Mouse (Mus musculus): ENCODE measurements around the gene Ankfn1. TPM values are rescaled to one million over a fixed set of nuclear protein-coding genes. Genes with fewer than 3 reads are reported as not detected.

Gene Ankfn1
- polyA plus RNA-seq (2014; fragmentation: Nextera tagmentation; extraction: Ambion mirVana): 0.39 TPM in 2 replicates

- no peak for ATAC-seq (ENCODE audit: insufficient number of reproducible peaks, insufficient read depth, low FRiP score, low read depth)
- Histone ChIP-seq H3K9me3 (ENCODE audit: control insufficient read depth, low read depth, low read length) (no peaks in the 10 kb centered on the region), H3K4me1 (ENCODE audit: control insufficient read depth, insufficient read depth, low read length) (0 out of 2 replicates have a peak, but pooled peaks cover 3% of the 10 kb centered on the region), H3K9ac (replicated peaks; ENCODE audit: low read depth, low read length) (no peak within 1 kb of the TSS), H3K27me3 (ENCODE audit: control insufficient read depth, insufficient read depth, low read length) (no peaks in the 10 kb centered on the region), H3K4me2 (replicated peaks; ENCODE audit: low read depth, low read length) (no peak within 1 kb of the TSS), H3K27ac (ENCODE audit: low read length) (no peak within 1 kb of the TSS), H3K4me3 (ENCODE audit: low read depth, low read length) (no peak within 1 kb of the TSS), H3K36me3 (ENCODE audit: control insufficient read depth, insufficient read depth, low read length) (no peaks in the 10 kb centered on the region)
- 19% methylated on average over 7 of the region's 7 CpGs for WGBS
These were observed at the start of gene Ankfn1 for GRCm38 (mm10) chr11:89777431-89777830. TSS of gene Ankfn1 (minus strand) at chr11:89777653.

DNA sequence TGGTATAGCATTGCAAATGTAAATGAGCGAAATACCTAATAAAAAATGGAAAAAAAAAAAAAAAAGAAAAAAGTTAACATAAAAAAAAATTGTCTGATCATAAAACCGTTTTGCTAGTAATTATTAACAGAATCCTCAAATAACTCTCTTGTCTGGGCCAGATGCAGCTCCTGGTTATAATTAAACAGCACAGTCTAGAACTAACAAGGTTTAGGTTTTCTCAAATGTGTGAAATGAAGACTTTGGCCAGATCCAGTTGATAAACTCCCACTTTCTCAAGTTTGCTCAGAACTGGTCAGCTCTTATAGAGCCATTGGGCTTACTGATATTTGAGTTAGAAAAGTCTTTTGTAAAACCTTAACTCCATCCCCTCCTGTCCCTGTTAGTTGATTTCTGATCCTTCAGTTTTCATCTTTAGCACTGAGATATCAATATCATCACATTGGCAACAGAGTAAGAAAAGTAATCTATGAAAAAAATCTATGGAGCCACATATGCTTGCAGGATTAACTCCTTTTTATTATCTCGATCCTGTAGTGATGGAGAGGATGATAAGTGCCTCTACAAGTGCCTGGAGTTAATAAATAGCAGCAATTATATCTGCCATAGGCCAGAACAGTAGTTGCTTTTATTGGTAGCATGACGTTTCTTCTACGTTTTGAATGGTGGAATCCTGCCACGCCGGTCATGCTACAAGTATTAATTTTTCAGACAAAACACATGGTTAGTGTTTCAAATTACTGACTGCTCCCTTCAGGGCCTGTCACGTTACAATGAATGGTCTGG is 46.4 kb upstream of the Ankfn1 start:
- 61% methylated on average over 8 of the region's 8 CpGs for WGBS
- no peak overlapping the region for H3K4me2 ChIP-seq (replicated peaks; ENCODE audit: low read depth, low read length)
- no peak overlapping the region for H3K9ac ChIP-seq (replicated peaks; ENCODE audit: low read depth, low read length)
- H3K4me3 ChIP-seq (ENCODE audit: low read depth, low read length): no peak overlapping the region
- no peaks in the 10 kb centered on the region for H3K27me3 ChIP-seq (ENCODE audit: control insufficient read depth, insufficient read depth, low read length)
- no peak for ATAC-seq (ENCODE audit: insufficient number of reproducible peaks, insufficient read depth, low FRiP score, low read depth)
- no peaks in the 10 kb centered on the region for H3K36me3 ChIP-seq (ENCODE audit: control insufficient read depth, insufficient read depth, low read length)
- H3K4me1 ChIP-seq (ENCODE audit: control insufficient read depth, insufficient read depth, low read length): no peaks in the 10 kb centered on the region
- H3K9me3 ChIP-seq (ENCODE audit: control insufficient read depth, low read depth, low read length): no peaks in the 10 kb centered on the region
- no peak overlapping the region for H3K27ac ChIP-seq (ENCODE audit: low read length)

DNA sequence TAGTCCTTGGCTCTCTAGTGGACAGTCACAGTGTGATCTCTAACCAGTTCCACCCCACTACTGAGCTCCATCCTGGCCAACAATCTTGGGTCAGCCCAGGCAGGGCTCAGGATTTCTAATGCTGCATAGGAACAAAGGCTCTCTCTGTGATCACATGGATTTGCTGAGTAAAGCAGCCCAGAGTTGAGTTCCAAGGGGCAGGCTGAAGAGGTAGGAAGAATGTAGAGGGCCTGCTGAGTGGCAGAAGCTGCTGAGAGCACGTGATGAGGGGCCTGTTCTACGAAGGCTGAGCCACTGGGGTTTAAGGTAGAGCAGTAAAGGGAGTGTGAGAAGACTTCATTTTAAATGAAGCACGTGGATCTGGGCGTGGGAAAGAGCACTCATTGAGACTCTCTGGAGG is 41.1 kb upstream of the Ankfn1 start:
- ATAC-seq (ENCODE audit: insufficient number of reproducible peaks, insufficient read depth, low FRiP score, low read depth): no peak
- Histone ChIP-seq H3K4me2 (replicated peaks; ENCODE audit: low read depth, low read length) (no peak overlapping the region), H3K9me3 (ENCODE audit: control insufficient read depth, low read depth, low read length) (no peaks in the 10 kb centered on the region), H3K4me3 (ENCODE audit: low read depth, low read length) (no peak overlapping the region), H3K27me3 (ENCODE audit: control insufficient read depth, insufficient read depth, low read length) (no peaks in the 10 kb centered on the region), H3K4me1 (ENCODE audit: control insufficient read depth, insufficient read depth, low read length) (no peaks in the 10 kb centered on the region), H3K9ac (replicated peaks; ENCODE audit: low read depth, low read length) (no peak overlapping the region), H3K36me3 (ENCODE audit: control insufficient read depth, insufficient read depth, low read length) (no peaks in the 10 kb centered on the region), H3K27ac (ENCODE audit: low read length) (no peak overlapping the region)
- WGBS: 61% methylated on average over 4 of the region's 4 CpGs

DNA sequence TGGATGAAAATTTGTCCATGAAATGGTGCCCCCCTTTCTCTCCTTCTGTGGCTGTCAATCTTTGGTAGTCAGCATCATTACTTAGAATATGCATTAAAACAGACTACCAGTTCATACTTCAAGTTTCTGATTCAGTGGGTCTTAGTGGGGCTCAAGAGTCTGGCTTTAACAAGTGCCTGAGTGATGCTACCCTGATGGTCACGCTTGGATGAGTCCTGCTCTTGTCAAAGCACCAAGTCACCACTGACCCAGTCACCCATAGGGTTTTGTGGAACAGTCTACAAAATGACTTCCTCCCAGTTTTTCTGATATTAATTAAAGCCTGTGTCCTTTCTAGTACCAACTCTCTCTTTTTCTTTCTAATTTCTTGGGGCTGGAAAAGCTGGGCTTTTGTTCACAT is 34.0 kb upstream of the Ankfn1 start:
- no peaks in the 10 kb centered on the region for H3K9me3 ChIP-seq (ENCODE audit: control insufficient read depth, low read depth, low read length)
- no peak overlapping the region for H3K4me3 ChIP-seq (ENCODE audit: low read depth, low read length)
- H3K27me3 ChIP-seq (ENCODE audit: control insufficient read depth, insufficient read depth, low read length): no peaks in the 10 kb centered on the region
- H3K36me3 ChIP-seq (ENCODE audit: control insufficient read depth, insufficient read depth, low read length): no peaks in the 10 kb centered on the region
- H3K4me2 ChIP-seq (replicated peaks; ENCODE audit: low read depth, low read length): no peak overlapping the region
- ATAC-seq (ENCODE audit: insufficient number of reproducible peaks, insufficient read depth, low FRiP score, low read depth): no peak
- H3K27ac ChIP-seq (ENCODE audit: low read length): no peak overlapping the region
- no peak overlapping the region for H3K9ac ChIP-seq (replicated peaks; ENCODE audit: low read depth, low read length)
- H3K4me1 ChIP-seq (ENCODE audit: control insufficient read depth, insufficient read depth, low read length): no peaks in the 10 kb centered on the region
- WGBS: 93% methylated on average over 1 of the region's 1 CpGs

- Histone ChIP-seq H3K36me3 (ENCODE audit: control insufficient read depth, insufficient read depth, low read length) (no peaks in the 10 kb centered on the region), H3K4me3 (ENCODE audit: low read depth, low read length) (no peak overlapping the region), H3K27me3 (ENCODE audit: control insufficient read depth, insufficient read depth, low read length) (no peaks in the 10 kb centered on the region), H3K27ac (ENCODE audit: low read length) (no peak overlapping the region), H3K9me3 (ENCODE audit: control insufficient read depth, low read depth, low read length) (no peaks in the 10 kb centered on the region), H3K4me1 (ENCODE audit: control insufficient read depth, insufficient read depth, low read length) (no peaks in the 10 kb centered on the region), H3K9ac (replicated peaks; ENCODE audit: low read depth, low read length) (no peak overlapping the region), H3K4me2 (replicated peaks; ENCODE audit: low read depth, low read length) (no peak overlapping the region)
- ATAC-seq (ENCODE audit: insufficient number of reproducible peaks, insufficient read depth, low FRiP score, low read depth): no peak
- 65% methylated on average over 11 of the region's 11 CpGs for WGBS
These were observed 30.5 kb upstream of the Ankfn1 start for GRCm38 (mm10) chr11:89807998-89808397.

- ATAC-seq (ENCODE audit: insufficient number of reproducible peaks, insufficient read depth, low FRiP score, low read depth): no peak
- H3K27me3 ChIP-seq (ENCODE audit: control insufficient read depth, insufficient read depth, low read length): no peaks in the 10 kb centered on the region
- H3K9me3 ChIP-seq (ENCODE audit: control insufficient read depth, low read depth, low read length): no peaks in the 10 kb centered on the region
- no peak overlapping the region for H3K9ac ChIP-seq (replicated peaks; ENCODE audit: low read depth, low read length)
- H3K36me3 ChIP-seq (ENCODE audit: control insufficient read depth, insufficient read depth, low read length): no peaks in the 10 kb centered on the region
- H3K4me1 ChIP-seq (ENCODE audit: control insufficient read depth, insufficient read depth, low read length): no peaks in the 10 kb centered on the region
- H3K27ac ChIP-seq (ENCODE audit: low read length): no peak overlapping the region
- 21% methylated on average over 5 of the region's 5 CpGs for WGBS
- H3K4me3 ChIP-seq (ENCODE audit: low read depth, low read length): no peak overlapping the region
- H3K4me2 ChIP-seq (replicated peaks; ENCODE audit: low read depth, low read length): no peak overlapping the region
These were observed 27.4 kb upstream of the Ankfn1 start for GRCm38 (mm10) chr11:89804822-89805221.

GRCm38 (mm10) chr11:89803974-89804373 is 26.5 kb upstream of the Ankfn1 start:
- no peak for ATAC-seq (ENCODE audit: insufficient number of reproducible peaks, insufficient read depth, low FRiP score, low read depth)
- Histone ChIP-seq H3K27ac (ENCODE audit: low read length) (no peak overlapping the region), H3K36me3 (ENCODE audit: control insufficient read depth, insufficient read depth, low read length) (no peaks in the 10 kb centered on the region), H3K9me3 (ENCODE audit: control insufficient read depth, low read depth, low read length) (no peaks in the 10 kb centered on the region), H3K27me3 (ENCODE audit: control insufficient read depth, insufficient read depth, low read length) (no peaks in the 10 kb centered on the region), H3K9ac (replicated peaks; ENCODE audit: low read depth, low read length) (no peak overlapping the region), H3K4me2 (replicated peaks; ENCODE audit: low read depth, low read length) (no peak overlapping the region), H3K4me1 (ENCODE audit: control insufficient read depth, insufficient read depth, low read length) (no peaks in the 10 kb centered on the region), H3K4me3 (ENCODE audit: low read depth, low read length) (no peak overlapping the region)
- WGBS: 80% methylated on average over 5 of the region's 5 CpGs

- Histone ChIP-seq H3K9me3 (ENCODE audit: control insufficient read depth, low read depth, low read length) (no peaks in the 10 kb centered on the region), H3K4me3 (ENCODE audit: low read depth, low read length) (no peak overlapping the region), H3K9ac (replicated peaks; ENCODE audit: low read depth, low read length) (no peak overlapping the region), H3K27me3 (ENCODE audit: control insufficient read depth, insufficient read depth, low read length) (no peaks in the 10 kb centered on the region), H3K36me3 (ENCODE audit: control insufficient read depth, insufficient read depth, low read length) (no peaks in the 10 kb centered on the region), H3K4me2 (replicated peaks; ENCODE audit: low read depth, low read length) (no peak overlapping the region), H3K27ac (ENCODE audit: low read length) (peak overlapping the region; percentile 53; the same call in 1 of the 2 replicates), H3K4me1 (ENCODE audit: control insufficient read depth, insufficient read depth, low read length) (no peaks in the 10 kb centered on the region)
- ATAC-seq (ENCODE audit: insufficient number of reproducible peaks, insufficient read depth, low FRiP score, low read depth): peak; percentile 46; the same call in 1 of the 2 replicates
- 79% methylated on average over 3 of the region's 3 CpGs for WGBS
These were observed 15.3 kb upstream of the Ankfn1 start for GRCm38 (mm10) chr11:89792709-89793108.

DNA sequence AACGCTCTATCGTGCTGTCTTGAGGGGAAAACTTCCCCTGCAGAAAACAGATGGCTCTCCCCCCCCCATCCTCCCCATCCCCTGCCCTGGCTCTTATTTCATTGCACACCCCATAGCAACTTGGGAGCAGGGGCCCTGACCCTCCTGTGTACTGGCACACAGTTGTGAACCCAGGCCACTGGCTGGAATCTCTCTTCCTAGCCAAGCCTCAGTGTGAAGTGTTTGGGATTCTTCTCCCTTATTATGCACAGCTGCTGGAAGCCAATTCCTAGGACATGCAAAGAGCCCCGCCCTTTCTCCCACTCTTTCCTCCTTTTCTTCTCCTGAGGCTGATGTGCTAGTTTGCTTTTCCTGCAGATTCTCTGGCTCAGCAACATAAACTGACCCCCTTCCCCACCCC is 1.4 kb downstream of the Ankfn1 start:
- no peak overlapping the region for H3K27ac ChIP-seq (ENCODE audit: low read length)
- no peaks in the 10 kb centered on the region for H3K27me3 ChIP-seq (ENCODE audit: control insufficient read depth, insufficient read depth, low read length)
- H3K4me2 ChIP-seq (replicated peaks; ENCODE audit: low read depth, low read length): no peak overlapping the region
- H3K36me3 ChIP-seq (ENCODE audit: control insufficient read depth, insufficient read depth, low read length): no peaks in the 10 kb centered on the region
- no peak for ATAC-seq (ENCODE audit: insufficient number of reproducible peaks, insufficient read depth, low FRiP score, low read depth)
- H3K9me3 ChIP-seq (ENCODE audit: control insufficient read depth, low read depth, low read length): no peaks in the 10 kb centered on the region
- WGBS: 72% methylated on average over 3 of the region's 3 CpGs
- no peak overlapping the region for H3K4me3 ChIP-seq (ENCODE audit: low read depth, low read length)
- 0 out of 2 replicates have a peak, but pooled peaks cover 3% of the 10 kb centered on the region for H3K4me1 ChIP-seq (ENCODE audit: control insufficient read depth, insufficient read depth, low read length)
- H3K9ac ChIP-seq (replicated peaks; ENCODE audit: low read depth, low read length): no peak overlapping the region

Data from stomach, embryonic 14.5 days (tissue).